Mouse (Mus musculus): ENCODE measurements around the gene 9330182L06Rik.

DNA sequence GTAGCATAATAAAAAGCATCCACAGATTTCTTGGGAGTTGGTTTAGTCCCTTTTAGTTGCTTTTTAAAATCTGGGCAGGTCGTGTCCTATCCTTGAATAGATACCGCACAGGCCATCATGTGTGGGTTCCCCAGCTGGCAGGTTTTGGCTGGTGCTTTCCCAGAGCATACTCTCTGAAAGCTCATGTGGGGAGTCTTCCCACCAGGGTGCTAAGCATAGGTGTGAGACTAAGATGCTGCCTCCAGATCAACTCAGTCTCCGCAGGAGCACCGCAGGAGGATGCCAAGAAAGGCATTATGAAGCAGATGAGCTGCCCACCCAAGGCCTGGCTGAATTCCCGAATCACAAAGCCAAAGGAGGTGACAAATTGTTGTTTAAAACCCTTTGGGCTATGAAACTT is 229.5 kb downstream of the 9330182L06Rik start:
- TF ChIP-seq CTCF (IDR thresholded peaks at IDR 0.05; ENCODE audit: low read depth, low read length) (no peak), POLR2A (IDR thresholded peaks at IDR 0.05; ENCODE audit: extremely low read depth, insufficient read depth, low read length) (no peak)

All from liver, adult 2 months (tissue).